Mouse (Mus musculus) embryonic facial prominence, embryonic 12.5 days (tissue): ENCODE results near the gene Psmd1. TPM values are rescaled to one million over a fixed set of nuclear protein-coding genes. Genes with fewer than 3 reads are reported as not detected.

Experiments used
- ATAC-seq: fragments of 200-750 bp; cut with Nextera tagmentation; 2 replicates; pipeline ENCODE4 v1.8.0; 2017; ENCODE audit not compliant: insufficient number of reproducible peaks, insufficient read depth, low FRiP score, low TSS enrichment
- H3K27ac ChIP-seq: fragments of 300-500 bp; sonication (generic); 2 replicates; pipeline ENCODE4 v1.5.1; 2016; ENCODE audit warnings: mild to moderate bottlenecking
- H3K27me3 ChIP-seq: fragments of 300-500 bp; sonication (generic); 2 replicates; pipeline ENCODE4 v1.6.1; 2016; ENCODE audit warnings: mild to moderate bottlenecking, moderate library complexity
- H3K36me3 ChIP-seq: fragments of 300-500 bp; sonication (generic); 2 replicates; pipeline ENCODE4 v1.6.1; 2016; ENCODE audit warnings: mild to moderate bottlenecking
- H3K4me1 ChIP-seq: fragments of 300-500 bp; sonication (generic); 2 replicates; pipeline ENCODE4 v1.6.1; 2016
- H3K4me2 ChIP-seq: fragments of 300-500 bp; sonication (generic); replicated peaks from 2 replicates; pipeline ENCODE4 v1.6.1; 2016; ENCODE audit warnings: mild to moderate bottlenecking, moderate library complexity
- H3K4me3 ChIP-seq: fragments of 300-500 bp; sonication (generic); 2 replicates; pipeline ENCODE4 v1.5.1; 2016; ENCODE audit warnings: mild to moderate bottlenecking
- H3K9ac ChIP-seq: fragments of 300-500 bp; sonication (generic); 2 replicates; pipeline ENCODE4 v1.6.1; 2016; ENCODE audit warnings: mild to moderate bottlenecking, moderate library complexity
- H3K9me3 ChIP-seq: fragments of 300-500 bp; sonication (generic); 2 replicates; pipeline ENCODE4 v1.6.1; 2016; ENCODE audit warnings: mild to moderate bottlenecking, moderate library complexity
- WGBS: fragments of 180-500 bp; shearing (Covaris S2); methylation state at CpG from one replicate; pipeline ENCODE4 v1.1.7; 2016; 5-methylcytosine and 5-hydroxymethylcytosine counted together
- polyA plus RNA-seq: library from polyadenylated mRNA; unstranded; fragments of >200 nt; fragmentation: Nextera tagmentation; extraction: Ambion mirVana; gene quantifications from 2 replicates; pipeline ENCODE4 v1.2.1, GENCODE M21; 2016

Psmd1 gene
- polyA plus RNA-seq, 1 experiment from 2014 or later, result 193 TPM

- H3K27ac ChIP-seq, result no peak overlapping the region
- H3K27me3 ChIP-seq, result no peaks in the 10 kb centered on the region
- no peaks in the 10 kb centered on the region for H3K4me1 ChIP-seq
- H3K4me3 ChIP-seq, result no peak overlapping the region
- WGBS, result 82% methylated on average over 5 of the region's 5 CpGs
- ATAC-seq, result no peak
- H3K9ac ChIP-seq, result no peak overlapping the region
- no peak overlapping the region for H3K4me2 ChIP-seq
- H3K9me3 ChIP-seq, result no peaks in the 10 kb centered on the region
- H3K36me3 ChIP-seq, result no peaks in the 10 kb centered on the region
Measured at GRCm38 (mm10) chr1:86147557-86147956, 83.4 kb downstream of the Psmd1 start.

- Histone ChIP-seq H3K36me3 (no peaks in the 10 kb centered on the region), H3K9me3 (no peaks in the 10 kb centered on the region), H3K27me3 (no peaks in the 10 kb centered on the region), H3K4me3 (no peak overlapping the region), H3K4me1 (no peaks in the 10 kb centered on the region), H3K9ac (no peak overlapping the region), H3K4me2 (no peak overlapping the region), H3K27ac (no peak overlapping the region)
- ATAC-seq, result no peak
- WGBS, result 88% methylated on average over 9 of the region's 9 CpGs
Measured at GRCm38 (mm10) chr1:86148161-86148560, 84.0 kb downstream of the Psmd1 start.

- no peaks in the 10 kb centered on the region for H3K36me3 ChIP-seq
- peaks cover 8% of the 10 kb centered on the region; the same call in 1 of the 2 replicates for H3K4me1 ChIP-seq
- H3K9me3 ChIP-seq, result no peaks in the 10 kb centered on the region
- H3K4me2 ChIP-seq, result no peak overlapping the region
- no peak overlapping the region for H3K4me3 ChIP-seq
- ATAC-seq, result no peak
- H3K9ac ChIP-seq, result no peak overlapping the region
- WGBS, result 82% methylated on average over 6 of the region's 6 CpGs
- no peaks in the 10 kb centered on the region for H3K27me3 ChIP-seq
- H3K27ac ChIP-seq, result no peak overlapping the region
Measured at GRCm38 (mm10) chr1:86150929-86151328, 86.7 kb downstream of the Psmd1 start.

GRCm38 (mm10) chr1:86151376-86151775 lies 87.2 kb downstream of the Psmd1 start:
- WGBS, result 81% methylated on average over 7 of the region's 7 CpGs
- ATAC-seq, result no peak
- H3K4me3 ChIP-seq, result no peak overlapping the region

GRCm38 (mm10) chr1:86152618-86153017 lies 88.4 kb downstream of the Psmd1 start:
- no peak for ATAC-seq

More at GRCm38 (mm10) chr1:86151376-86151775, 87.2 kb downstream of the Psmd1 start:
- Histone ChIP-seq H3K36me3 (no peaks in the 10 kb centered on the region), H3K27ac (no peak overlapping the region), H3K9me3 (no peaks in the 10 kb centered on the region), H3K4me2 (no peak overlapping the region), H3K9ac (no peak overlapping the region), H3K4me1 (peaks cover 8% of the 10 kb centered on the region; the same call in 1 of the 2 replicates), H3K27me3 (no peaks in the 10 kb centered on the region)

DNA sequence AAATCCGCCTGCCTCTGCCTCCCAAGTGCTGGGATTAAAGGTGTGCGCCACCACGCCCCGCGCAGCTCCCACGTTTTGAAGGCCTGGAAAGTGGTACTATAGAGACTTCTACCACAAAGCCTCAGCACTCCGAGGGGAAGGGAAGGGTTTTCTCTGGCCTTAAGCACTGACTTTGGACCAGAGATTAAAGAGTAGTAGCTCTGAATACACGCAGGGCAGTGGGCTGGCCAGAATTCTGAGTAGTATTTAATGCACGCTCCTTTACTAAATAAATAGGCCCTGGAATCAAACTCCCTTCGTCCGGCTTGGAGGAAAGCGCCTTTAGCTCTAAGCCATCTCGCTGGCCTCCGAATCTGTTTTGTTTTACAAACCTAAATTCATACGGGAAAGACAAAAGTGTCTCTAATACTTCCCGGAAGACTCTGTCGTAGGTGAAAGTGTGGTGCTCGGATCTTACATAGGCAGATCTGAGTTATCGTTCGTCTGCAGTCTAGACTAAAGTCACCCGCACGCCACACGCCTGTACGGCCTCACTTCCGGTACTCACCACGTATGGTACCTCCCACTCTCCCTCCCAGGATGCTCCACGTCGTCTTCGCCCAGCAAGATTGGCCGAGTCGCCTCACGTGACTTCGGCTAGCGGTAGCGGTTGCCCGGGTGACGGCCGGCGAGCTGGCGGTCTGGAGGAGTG lies 90.1 kb downstream of the Psmd1 start, which contains the start of gene Armc9:
TSS of gene Armc9 (plus strand) at position 648 of the 691 bp plus-strand sequence.
- peak; percentile 99 for ATAC-seq
- 4% methylated on average over 40 of the region's 40 CpGs for WGBS
- H3K4me2 ChIP-seq, result peak within 1 kb of the TSS; percentile 81

More at GRCm38 (mm10) chr1:86152618-86153017, 88.4 kb downstream of the Psmd1 start:
- Histone ChIP-seq H3K4me1 (peaks cover 8% of the 10 kb centered on the region; the same call in 1 of the 2 replicates), H3K9ac (no peak overlapping the region), H3K9me3 (no peaks in the 10 kb centered on the region), H3K36me3 (no peaks in the 10 kb centered on the region), H3K4me2 (no peak overlapping the region), H3K27ac (no peak overlapping the region), H3K27me3 (no peaks in the 10 kb centered on the region), H3K4me3 (no peak overlapping the region)
- WGBS, result 88% methylated on average over 1 of the region's 1 CpGs

DNA sequence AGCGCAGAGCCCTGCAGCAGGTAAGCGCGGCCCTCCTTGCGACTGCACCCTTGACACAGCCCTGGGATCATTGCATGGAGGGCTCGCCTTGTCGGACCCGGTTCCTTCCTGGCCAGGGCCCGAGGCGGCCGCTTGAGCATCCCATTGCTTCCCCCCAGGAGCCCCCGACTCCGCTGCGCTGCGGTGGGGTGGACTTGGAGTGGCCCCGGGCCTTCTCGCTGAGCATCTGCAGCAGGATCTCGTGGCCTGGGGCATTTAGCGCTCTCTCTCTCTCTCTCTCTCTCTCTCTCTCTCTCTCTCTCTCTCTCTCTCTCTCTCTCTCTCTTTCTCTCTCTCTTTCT lies 90.6 kb downstream of the Psmd1 start:
- 2% methylated on average over 18 of the region's 18 CpGs for WGBS
- no peak for ATAC-seq
- H3K27ac ChIP-seq, result no peak overlapping the region

More for the DNA sequence above, 90.1 kb downstream of the Psmd1 start, which contains the start of gene Armc9:
- no peaks in the 10 kb centered on the region for H3K27me3 ChIP-seq
- H3K9ac ChIP-seq, result peak within 1 kb of the TSS; percentile 85
- H3K27ac ChIP-seq, result peak within 1 kb of the TSS; percentile 66
- H3K9me3 ChIP-seq, result no peaks in the 10 kb centered on the region
- H3K4me1 ChIP-seq, result peaks cover 8% of the 10 kb centered on the region; the same call in 1 of the 2 replicates
- H3K36me3 ChIP-seq, result no peaks in the 10 kb centered on the region
- H3K4me3 ChIP-seq, result peak within 1 kb of the TSS; percentile 79

DNA sequence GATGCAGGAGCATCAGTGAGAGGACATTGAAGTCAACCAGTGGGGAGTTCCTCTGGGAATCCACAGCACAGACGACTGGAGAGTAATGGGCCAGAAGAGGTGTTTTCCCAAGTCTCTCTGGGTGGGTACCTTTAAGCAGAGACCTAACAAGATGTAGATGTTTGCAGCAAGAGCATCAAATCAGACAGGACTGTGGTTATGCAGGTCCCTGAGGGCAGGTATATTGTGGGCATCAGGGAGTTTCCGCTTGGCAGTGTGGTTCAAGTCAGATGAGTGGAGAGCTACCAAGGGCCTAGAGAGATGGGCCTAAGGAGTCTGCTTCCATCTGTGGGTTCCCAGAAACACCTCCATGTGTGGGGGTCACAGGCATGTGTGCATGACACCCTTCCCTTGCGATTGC lies 91.9 kb downstream of the Psmd1 start:
- 77% methylated on average over 3 of the region's 3 CpGs for WGBS
- Histone ChIP-seq H3K27me3 (no peaks in the 10 kb centered on the region), H3K4me3 (no peak overlapping the region), H3K4me1 (peaks cover 8% of the 10 kb centered on the region; the same call in 1 of the 2 replicates), H3K27ac (no peak overlapping the region), H3K4me2 (0 out of 2 replicates have a peak overlapping the region, but pooled peaks have one; percentile 81), H3K9me3 (no peaks in the 10 kb centered on the region), H3K36me3 (peaks cover 7% of the 10 kb centered on the region), H3K9ac (0 out of 2 replicates have a peak overlapping the region, but pooled peaks have one; percentile 85)
- ATAC-seq, result no peak

More for the DNA sequence above, 90.6 kb downstream of the Psmd1 start:
- H3K36me3 ChIP-seq, result no peaks in the 10 kb centered on the region
- no peaks in the 10 kb centered on the region for H3K9me3 ChIP-seq
- peak overlapping the region; percentile 85 for H3K9ac ChIP-seq
- peak overlapping the region; percentile 79 for H3K4me3 ChIP-seq
- no peaks in the 10 kb centered on the region for H3K27me3 ChIP-seq
- H3K4me2 ChIP-seq, result peak overlapping the region; percentile 81
- H3K4me1 ChIP-seq, result peaks cover 8% of the 10 kb centered on the region; the same call in 1 of the 2 replicates

DNA sequence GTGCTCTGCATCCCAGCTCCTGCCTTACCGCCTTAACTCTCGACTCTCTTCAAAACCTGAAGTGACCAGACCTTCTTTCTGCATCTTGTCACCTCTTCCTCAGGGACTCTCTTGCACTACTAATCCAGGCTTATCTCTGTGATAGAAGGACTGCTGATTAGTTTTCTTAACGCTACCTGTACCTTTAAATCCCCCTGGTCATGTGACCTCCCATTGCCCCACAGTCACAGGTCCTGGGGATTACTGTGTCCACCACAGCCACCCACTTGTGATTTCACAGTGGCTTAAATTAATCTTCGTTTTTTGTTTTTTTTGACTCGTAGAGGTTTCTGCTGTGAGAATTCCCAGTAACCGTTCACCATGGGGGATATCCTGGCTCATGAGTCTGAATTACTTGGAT lies 92.4 kb downstream of the Psmd1 start:
- Histone ChIP-seq H3K4me2 (no peak overlapping the region), H3K4me1 (peaks cover 8% of the 10 kb centered on the region; the same call in 1 of the 2 replicates), H3K9ac (no peak overlapping the region), H3K27me3 (no peaks in the 10 kb centered on the region), H3K36me3 (peaks cover 12% of the 10 kb centered on the region), H3K27ac (no peak overlapping the region), H3K9me3 (no peaks in the 10 kb centered on the region), H3K4me3 (no peak overlapping the region)
- no peak for ATAC-seq
- WGBS, result 89% methylated on average over 6 of the region's 6 CpGs

DNA sequence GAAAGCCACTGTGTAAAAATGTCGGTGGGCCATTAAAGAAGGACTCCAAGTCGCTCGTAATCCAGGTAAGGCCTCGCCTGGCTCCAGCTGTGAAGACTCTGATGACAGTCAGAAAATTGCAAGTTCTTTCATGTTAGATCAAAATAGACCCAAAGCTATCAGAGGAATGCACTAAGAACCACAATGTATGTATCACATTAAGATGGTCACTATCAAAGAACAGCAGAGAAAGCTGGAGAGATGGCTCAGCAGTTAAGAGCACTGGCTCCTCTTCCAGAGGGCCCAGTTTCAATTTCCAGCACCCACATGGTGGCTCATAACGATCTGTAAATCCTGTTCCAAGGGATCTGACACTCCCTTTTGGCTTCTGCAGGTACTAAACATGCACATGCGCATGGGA lies 95.9 kb downstream of the Psmd1 start:
- Histone ChIP-seq H3K27ac (no peak overlapping the region), H3K4me2 (no peak overlapping the region), H3K4me1 (peaks cover 5% of the 10 kb centered on the region; the same call in 1 of the 2 replicates), H3K9me3 (no peaks in the 10 kb centered on the region), H3K36me3 (peaks cover 37% of the 10 kb centered on the region), H3K4me3 (no peak overlapping the region), H3K9ac (no peak overlapping the region), H3K27me3 (no peaks in the 10 kb centered on the region)
- no peak for ATAC-seq
- 89% methylated on average over 6 of the region's 6 CpGs for WGBS

GRCm38 (mm10) chr1:86160479-86160878 lies 96.3 kb downstream of the Psmd1 start:
- Histone ChIP-seq H3K27ac (no peak overlapping the region), H3K9me3 (no peaks in the 10 kb centered on the region), H3K4me3 (no peak overlapping the region), H3K4me2 (no peak overlapping the region), H3K9ac (no peak overlapping the region), H3K36me3 (peaks cover 37% of the 10 kb centered on the region), H3K27me3 (no peaks in the 10 kb centered on the region), H3K4me1 (peaks cover under 1% of the 10 kb centered on the region; the same call in 1 of the 2 replicates)
- 92% methylated on average over 5 of the region's 5 CpGs for WGBS
- no peak for ATAC-seq

GRCm38 (mm10) chr1:86161061-86161460 lies 96.9 kb downstream of the Psmd1 start:
- Histone ChIP-seq H3K9ac (no peak overlapping the region), H3K27ac (no peak overlapping the region), H3K36me3 (peaks cover 37% of the 10 kb centered on the region), H3K9me3 (no peaks in the 10 kb centered on the region), H3K4me2 (no peak overlapping the region), H3K4me3 (no peak overlapping the region), H3K27me3 (no peaks in the 10 kb centered on the region), H3K4me1 (no peaks in the 10 kb centered on the region)
- 94% methylated on average over 5 of the region's 5 CpGs for WGBS
- ATAC-seq, result no peak
